Mouse (Mus musculus): ENCODE measurements around the gene B4galt5. TPM values are rescaled to one million over a fixed set of nuclear protein-coding genes. Genes with fewer than 3 reads are reported as not detected.
"Not testable (repeated sequence)": the region's sequence is repeated elsewhere in the genome, so short reads cannot be mapped to it uniquely, and the experiment has no call there.

Gene B4galt5
- polyA plus RNA-seq (2017; shearing (Covaris generic)) = 1 to 10 TPM; 6.3 to 9.4 TPM

DNA sequence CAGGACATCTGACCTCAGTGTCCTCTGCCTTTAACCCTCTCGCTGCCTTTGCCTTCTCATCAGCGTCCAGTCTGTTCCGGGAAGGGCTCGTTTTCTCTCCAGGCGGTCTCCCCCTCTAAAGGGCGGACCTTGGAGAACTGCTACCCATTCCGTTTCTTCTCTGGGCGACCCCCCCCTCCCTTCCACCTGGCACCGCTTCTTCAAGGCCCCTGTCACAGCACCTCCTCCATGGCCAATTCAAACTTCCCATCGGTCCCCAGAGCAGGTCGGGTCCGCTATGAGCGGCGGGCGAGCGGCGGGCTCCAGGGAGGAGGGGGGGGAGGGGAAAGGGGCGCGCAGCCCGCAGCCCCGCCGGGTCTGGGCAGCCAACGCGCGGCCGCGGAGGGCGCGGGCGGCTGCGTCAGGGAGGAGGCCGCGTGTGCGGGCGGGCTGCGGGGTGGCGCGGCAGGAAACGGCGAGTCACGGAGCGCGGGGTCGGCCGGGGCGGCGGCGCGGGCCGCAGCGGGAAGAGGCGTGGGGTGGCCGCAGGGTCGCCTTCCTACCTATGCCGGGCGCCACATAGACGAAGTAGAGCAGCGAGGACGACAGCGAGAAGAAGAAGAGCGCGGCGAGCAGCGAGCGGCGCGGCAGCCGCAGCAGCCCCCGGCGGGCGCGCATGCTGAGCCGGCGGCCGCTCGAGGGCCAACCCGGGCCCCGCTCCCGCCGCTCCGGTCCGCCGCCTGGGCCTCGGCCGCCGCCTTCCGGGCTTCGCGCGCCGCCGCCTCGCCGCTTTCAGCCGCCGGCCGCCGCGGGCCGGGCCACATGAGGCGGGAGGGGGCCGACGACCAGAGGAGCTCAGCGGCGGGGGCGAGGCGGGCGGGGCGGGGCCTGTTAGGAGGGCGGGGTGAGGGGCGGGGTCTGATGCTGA lies at the start of gene B4galt5:
TSS of gene B4galt5 (minus strand) at position 808 of the 907 bp plus-strand sequence.
- peak; percentile 5 for ATAC-seq

DNA sequence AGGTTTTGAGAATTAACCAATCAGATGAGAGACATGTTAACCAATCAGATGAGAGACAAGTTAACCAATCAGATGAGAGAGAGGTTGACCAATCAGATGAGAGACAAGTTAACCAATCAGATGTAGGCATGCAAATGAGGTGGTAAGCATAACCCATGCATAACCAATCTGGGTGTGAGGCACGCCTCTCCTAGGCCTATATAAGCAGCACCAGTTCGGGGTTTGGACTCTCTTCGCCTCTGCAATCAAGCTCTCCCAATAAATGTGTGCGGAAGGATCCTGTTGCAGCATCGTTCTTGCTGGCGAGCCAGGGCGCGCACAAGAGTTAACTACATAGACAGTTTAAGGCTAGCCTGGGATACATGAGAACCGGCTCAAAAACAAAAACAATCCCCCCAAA lies 47.4 kb upstream of the B4galt5 start:
- ATAC-seq = not testable (repeated sequence)

DNA sequence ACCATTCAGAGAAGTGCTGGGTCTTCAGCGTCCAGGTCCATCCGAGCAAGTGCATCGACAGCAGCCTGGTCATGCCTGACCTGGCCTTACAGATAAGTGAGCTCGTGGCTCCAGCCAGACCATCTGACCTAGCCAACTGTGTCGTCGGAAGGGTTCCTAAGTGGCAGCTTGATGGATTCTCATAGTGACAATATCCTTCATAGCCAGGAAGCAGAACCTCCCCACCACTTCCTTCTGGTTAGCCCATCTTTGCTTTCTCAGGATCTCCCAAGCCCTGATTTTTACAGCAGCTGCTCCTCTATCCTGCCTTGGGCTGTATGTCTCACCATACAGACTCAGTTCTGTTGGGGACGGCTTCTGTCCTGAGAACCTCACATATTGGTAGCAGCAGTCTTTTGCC lies 45.4 kb upstream of the B4galt5 start:
- no peak for ATAC-seq

DNA sequence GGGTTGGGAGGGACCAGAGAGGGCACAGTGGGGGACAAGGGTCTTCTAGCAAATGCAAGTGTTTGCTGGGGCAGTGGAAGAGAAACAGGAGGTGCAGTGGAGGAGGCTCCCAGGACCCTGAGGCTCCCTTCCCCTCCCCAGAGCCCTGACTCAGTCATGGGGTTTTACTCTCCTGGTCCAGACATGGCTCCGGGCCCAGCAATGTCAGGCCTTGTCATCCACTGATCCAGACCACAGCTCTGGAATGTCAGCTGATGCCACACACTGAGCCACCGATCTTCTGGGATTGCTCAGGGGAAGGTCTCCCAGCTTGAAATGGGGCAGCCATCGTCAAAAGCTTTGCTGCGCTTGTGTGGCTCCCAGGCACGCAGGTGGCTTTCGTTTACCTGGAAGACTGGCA lies 38.0 kb upstream of the B4galt5 start:
- no peak for ATAC-seq

DNA sequence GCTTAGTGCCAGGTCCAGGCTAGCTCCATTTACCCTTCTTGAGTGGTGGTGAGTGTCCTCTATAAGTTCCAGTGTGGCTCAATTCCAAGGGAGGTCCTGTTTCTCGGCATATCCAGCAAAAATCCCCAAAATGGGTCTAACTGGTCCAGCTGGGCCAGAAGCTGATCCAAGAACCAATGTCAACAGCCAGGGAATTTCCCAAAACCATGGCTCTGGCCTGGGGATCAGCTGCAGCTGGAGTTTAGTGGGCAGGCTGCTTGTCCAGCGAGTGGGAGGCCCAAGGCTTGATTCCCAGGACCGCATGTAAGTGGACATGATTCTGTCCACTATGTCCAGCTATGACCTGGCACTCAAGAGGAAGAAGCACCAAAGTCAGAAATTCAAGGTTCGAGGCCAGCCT lies 37.5 kb upstream of the B4galt5 start:
- ATAC-seq = no peak

DNA sequence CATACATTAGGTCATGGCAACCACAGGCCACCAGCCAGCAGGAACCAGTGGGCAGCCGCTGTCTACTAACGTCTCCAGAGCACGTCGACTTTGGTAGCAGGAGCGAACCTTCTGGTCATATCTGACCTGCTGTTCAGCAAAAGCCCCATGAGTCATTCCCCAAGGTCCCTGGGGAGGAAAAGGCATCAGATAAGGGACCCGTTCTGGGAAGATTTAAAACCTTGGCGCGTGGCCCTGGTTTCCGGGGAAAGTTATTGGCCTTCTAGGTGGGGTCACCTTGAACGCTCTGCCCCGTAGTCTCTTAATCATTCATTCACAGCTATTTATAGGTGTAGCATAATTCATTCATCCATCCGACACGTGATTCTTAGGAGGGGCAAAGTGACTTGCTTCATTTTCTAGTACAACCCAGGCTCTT lies 34.7 kb upstream of the B4galt5 start:
- ATAC-seq = no peak

DNA sequence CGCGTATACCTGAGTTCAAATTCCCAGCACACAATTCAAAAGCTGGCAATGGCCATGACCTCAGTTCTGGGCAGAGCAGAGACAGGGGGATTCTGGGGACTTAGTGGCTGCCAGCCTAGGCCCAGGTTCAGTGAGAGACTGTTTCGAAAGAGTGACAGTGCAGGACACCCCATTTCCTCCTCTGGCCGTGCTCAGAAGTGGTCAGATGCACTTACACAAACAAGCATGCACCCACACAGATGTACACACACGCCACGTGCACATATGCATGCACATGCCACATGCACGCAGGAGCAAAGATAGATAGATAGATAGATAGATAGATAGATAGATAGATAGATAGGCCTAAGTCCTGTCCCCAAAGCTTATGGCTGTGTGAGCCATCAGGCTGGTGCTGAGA lies 33.4 kb upstream of the B4galt5 start:
- ATAC-seq = no peak

DNA sequence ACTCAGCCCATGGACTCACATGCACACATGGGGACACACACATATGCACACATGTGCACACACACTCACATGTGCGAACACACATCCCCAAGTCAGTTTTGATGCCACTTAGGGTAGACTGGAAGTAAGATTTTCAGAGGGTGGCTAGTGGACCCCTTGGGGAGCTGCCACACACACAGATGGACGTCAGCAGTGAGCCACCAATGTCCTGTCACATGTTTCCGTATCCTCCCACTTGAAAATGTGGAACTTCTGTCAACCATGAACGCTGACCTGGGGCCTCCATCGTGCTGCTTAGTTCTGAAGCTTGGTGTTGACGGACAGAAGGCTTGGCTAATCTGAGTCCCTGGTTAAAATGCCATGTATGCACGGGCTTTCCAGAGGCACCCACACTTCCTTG lies 32.6 kb upstream of the B4galt5 start:
- ATAC-seq = no peak

DNA sequence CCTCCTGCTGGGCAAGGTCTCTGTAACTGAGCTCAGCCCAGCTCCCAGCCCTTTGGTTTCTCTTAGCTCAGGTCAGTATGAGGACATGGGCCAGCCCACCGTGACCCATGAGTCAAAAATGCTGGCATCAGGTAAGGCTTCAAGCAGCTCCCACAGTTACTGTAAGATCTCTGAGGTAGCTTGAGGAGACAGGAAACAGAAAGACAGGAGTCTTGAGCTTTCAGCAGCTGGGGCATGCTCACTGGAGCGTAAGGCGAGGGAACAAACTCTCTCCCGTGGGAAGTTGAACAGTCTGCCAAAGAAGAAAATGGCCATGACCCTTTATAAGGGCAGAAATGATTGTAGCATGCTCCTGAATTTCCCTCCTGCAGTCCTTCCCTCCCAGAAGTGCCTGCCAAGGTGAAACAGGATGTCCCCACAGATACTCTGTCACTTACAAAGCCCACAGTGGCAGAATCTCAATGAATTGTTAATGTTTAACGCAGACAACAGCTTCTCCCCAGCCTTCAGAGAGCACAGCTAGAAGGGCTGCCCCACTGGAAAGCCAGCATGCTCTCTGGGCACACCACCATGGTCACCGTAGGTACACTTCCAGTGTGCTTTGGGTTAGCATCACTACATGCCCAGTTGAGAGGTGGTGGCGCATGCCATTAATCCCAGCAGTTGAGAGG lies 31.8 kb upstream of the B4galt5 start:
- ATAC-seq = no peak

DNA sequence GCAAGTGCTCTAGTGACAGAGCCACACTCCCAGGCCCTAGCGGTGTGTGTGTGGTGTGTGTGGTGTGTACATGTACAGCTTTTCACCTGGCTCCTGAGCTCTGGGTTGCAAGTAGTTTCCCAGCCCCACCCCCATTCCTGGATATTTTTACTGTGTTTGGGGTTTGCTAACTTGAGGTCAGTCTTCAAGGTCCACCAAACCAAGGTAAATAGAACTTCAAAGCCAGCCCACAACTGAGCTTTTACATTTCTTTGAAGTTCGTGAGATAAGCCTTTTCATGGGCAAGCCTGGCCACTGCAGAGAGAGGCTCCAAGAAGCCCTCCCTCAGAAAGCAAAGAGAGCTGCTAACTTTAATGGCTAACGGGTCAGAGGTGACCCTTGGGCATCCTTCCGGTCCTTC lies 30.0 kb upstream of the B4galt5 start:
- ATAC-seq = no peak

DNA sequence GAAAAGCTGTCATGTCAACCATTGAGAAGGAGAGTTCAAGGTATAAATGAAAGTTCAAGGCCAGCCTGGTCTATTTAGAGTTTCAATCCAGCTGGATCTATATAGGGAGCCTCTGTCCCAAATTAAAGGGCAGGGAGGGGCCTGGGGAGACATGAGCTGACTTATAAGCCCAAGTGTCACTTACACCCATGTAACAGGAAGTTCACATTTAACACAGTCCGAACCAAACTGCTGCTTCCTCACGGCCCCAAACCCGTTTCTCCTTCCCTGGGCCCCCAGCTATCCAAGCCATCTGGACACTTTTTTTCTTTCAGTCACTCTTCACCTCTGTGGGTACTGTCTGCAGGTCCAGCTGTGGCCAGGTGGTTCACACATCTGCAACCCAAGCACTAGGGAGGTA lies 28.7 kb upstream of the B4galt5 start:
- no peak for ATAC-seq

DNA sequence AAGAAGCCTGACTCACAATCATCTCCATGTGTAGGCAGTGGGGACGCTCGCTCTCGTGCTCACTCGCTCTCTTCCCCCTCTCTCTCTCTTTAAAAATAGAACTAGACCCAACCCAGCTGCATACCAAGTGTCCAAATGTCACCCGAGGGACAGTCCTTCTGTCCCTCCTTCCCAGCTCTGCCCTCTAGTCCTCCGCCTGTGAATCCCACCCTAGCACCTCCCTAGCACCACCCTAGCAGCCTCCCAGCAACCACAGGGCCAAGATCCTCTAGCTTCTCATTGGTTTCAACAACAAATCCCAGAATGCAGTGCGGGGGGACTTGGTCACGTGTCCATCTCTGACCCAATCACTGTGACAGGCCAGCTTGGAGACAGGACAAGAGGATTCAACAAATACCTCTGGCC lies 27.2 kb upstream of the B4galt5 start:
- ATAC-seq = no peak

DNA sequence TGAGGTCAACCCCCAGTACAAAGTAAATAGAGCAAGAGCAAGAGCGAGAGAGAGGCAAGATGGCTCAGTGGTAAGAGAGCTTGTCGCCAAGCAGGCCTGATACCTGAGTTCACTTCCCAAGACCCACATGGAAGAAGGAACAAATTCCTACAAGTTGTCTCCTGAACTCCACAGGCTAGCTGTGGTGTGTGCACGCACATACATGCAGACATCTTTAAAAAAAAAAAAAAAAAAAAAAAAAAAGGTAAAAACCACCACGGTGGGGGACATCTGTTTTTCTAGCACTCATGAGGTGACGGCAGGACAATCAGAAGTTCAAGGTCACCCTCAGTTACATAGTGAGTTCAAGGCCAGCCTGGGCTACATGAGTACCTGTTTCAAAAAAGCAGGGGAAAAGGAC lies 26.7 kb upstream of the B4galt5 start:
- ATAC-seq = no peak

DNA sequence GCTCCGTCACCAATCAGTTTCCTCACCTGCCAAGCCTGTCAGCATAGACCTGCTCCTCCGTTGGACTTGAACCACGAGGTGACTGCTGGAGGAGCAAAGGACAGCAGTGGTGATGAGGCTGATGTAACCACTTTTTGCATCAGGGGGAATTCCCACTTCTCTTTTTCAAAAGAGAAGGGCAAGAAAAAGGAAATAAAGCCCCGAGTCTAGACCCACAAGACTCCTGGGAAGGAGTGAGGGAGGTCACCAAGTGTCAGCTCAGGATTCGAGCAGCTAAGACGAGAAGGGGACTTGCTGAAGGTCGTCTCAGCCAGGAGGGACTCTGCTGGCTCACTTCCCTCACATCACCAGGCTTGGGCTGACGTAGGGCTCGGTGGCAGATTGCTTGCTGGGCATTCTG lies 26.2 kb upstream of the B4galt5 start:
- no peak for ATAC-seq

DNA sequence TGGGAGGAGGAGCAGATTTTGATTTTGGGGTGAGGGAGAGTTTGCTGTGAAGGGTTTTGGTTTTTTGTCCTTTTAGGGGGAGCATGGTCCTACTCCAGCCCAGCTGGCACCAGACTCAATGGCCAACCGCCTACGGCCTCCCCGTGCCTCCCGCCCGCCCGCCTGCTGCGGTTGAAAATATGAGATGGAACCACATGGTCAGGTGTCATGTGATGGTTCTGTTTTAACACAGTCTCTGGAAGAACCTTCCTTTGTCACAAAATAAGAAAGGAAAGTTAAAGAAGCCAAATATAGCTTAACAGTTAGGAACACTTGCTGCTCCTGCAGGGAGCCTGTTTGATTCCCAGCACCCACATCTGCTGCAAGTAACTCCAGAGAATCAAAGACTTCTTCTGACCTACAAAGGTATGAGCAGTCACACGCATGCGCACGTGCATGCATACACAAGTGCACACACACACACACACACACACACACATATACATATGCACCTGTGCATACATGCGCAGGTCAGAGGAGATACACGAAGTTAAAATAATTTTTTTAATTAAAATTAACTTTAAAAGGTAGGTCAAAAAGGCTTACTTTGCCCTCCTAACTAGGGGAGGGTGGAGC lies 25.3 kb upstream of the B4galt5 start:
- ATAC-seq = no peak

DNA sequence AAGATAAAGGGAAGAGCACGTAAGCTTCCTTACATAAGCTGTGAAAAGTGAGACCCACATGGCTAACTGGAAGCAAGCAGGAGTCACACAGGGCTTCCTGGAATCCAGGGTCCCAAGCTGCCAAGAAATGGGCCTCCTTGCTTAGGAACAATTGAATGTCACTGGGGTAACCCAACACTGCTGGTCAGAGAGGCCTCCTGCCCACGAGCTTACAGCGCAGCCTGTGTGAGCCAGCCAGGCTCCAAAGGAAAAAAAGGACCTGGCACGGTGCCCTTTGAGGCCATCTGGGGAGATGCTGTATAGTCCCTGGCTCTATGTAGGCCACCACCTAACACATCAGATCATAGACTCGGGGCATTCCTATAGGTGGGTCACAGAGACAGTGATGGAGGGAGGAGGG lies 24.3 kb upstream of the B4galt5 start:
- no peak for ATAC-seq

DNA sequence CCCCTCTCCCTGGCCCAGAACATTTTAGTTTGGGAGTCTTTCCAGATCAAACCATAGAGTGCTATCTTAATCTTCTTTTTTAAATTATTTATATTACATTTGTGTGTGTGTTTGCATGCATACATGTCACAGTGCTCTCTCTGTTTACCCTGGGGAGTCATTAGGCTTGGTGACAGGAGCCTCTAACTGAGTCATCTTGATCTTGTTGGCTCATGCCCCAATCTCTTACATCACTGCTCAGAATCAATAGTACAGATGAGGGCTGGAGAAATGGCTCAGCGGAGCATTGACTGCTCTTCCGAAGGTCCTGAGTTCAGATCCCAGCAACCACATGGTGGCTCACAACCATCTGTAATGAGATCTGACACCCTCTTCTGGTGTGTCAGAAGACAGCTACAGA lies 22.5 kb upstream of the B4galt5 start:
- no peak for ATAC-seq

DNA sequence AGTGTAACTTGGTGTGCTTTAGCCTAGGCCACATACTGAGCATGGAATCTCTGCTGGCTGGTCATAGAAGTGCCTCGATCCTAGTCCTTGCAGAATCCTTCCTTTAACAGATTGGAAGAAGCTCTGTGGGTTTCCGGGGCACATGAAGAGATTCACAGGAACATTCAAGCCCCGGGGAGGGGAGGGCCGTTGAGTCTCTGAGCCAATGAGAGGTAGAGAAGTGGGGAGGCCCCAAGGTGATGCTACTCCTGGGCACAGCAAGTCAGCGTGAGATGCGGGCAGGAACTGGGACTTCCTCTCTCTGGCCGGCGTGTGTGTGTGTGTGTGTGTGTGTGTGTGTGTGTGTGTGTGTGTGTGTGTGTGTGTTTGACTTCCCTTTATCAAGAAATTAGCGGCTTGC lies 19.3 kb upstream of the B4galt5 start:
- peak; percentile 95 for ATAC-seq

DNA sequence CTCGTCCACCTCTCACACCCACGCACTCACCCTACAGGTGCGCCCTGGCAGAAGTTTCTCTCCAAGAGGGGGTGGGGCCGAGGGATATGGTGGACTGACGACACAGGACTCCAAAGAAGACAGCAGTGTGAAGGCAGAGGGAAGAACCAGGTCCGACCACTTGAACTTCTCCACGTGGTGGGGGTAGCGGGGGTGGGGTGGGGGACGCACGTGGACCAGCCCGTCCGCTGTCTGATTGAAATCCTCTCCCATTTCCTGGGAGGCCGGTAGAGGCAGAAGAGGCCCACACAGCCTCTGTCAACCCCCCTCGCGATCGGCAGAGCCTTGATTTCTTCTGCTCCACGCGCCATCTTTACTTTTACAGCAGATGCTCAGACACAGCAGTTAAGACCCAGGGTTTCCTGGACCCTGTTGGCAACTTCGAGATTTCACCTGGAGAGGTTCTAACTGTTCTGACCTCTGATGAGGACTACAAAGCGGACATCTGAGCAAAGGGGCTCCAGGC lies 18.8 kb upstream of the B4galt5 start:
- peak; percentile 38 for ATAC-seq

DNA sequence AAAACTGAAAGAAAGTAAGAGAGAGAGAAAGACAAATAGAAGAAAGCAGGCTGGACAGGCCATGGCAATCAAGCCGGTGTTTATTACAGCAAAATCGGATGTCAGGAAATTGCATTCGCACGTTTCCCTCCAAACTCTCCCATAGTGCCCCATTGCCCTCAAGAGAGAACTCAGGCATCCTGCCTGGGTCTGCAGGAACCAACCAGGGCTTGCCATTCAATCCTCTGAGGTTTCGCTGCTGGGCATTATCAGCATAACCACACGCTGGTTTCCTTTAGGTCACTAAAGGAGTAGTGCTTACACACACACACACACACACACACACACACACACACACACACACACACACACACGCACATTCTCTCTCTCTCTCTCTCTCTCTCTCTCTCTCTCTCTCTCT lies 18.3 kb upstream of the B4galt5 start:
- ATAC-seq = peak; percentile 70

DNA sequence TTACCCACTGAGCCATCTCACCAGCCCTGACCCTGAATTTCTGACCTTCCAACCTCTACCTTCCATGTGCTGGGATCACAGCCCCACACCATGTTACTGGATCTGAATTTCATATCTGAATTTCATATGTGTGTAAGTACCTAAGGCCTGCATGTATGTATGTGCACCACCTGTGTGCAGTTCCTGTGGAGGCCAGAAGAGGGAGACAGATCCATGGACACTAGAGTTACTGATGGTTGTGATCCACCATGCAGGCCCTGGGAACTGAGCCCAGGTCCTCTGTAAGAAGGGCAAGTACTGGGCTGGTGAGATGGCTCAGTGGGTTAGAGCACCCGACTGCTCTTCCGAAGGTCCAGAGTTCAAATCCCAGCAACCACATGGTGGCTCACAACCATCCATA lies 16.1 kb upstream of the B4galt5 start:
- no peak for ATAC-seq

DNA sequence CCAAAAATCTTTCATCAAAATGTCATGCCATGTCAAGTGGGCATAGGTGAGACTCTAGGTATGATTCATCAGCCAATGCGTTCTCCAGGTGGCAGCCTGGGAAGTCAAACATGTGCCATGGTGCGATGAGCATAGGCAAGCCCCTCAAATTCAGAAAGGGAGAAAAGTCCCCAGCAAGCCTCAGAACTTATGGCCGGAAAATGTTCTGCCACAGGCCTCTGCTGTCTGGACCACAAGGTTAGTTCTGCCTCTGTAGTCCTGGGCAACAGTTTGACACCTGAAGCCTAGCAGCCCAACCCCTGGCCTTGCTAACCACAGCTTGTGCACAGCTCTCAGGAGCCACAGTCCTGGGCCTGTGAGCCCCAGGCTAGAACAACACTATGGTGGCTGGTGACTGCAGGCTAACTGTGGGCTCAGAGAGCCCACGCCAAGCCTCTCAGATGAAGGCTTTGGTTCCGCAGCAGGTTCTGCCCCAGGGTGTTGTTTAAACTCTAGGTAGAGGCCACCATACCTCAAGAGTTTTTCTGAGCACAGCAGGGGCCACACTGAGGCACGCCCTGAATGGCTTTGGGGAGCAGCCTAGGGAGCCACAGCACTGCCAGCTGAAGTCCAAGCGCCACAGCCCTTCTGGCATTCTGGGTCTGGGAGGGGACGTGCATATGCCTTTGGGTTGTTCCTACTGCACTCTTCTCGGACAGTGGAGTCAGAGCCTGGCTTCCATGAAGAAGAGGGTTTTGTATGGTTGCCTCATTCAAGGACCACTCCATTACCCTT lies 14.5 kb upstream of the B4galt5 start:
- no peak for ATAC-seq

DNA sequence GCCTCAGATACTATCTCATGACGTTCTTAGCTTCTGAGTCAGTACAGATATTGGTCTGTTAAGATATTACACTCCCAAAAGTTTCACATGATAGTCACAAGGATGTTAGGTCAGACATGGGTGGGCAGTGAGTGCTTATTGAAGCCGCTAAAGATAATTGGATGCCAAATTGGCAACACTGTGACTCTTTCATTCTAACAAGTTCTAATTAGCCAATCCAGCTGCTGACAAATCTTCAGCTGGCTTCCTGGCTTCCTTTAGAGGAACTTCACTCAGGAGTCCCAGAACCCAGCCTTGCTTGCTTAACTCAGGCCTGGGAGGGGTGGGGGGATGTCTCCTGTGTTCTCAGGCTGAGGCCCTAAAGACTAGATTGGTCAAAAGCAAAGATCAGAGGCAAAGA lies 9.5 kb upstream of the B4galt5 start:
- ATAC-seq = no peak

All from CD4-positive, CD25-positive, alpha-beta regulatory T cell, adult 4 months (primary cell).